Comparison of ENCODE assay signal across 9 mouse cellular contexts in the genomic region with DNA sequence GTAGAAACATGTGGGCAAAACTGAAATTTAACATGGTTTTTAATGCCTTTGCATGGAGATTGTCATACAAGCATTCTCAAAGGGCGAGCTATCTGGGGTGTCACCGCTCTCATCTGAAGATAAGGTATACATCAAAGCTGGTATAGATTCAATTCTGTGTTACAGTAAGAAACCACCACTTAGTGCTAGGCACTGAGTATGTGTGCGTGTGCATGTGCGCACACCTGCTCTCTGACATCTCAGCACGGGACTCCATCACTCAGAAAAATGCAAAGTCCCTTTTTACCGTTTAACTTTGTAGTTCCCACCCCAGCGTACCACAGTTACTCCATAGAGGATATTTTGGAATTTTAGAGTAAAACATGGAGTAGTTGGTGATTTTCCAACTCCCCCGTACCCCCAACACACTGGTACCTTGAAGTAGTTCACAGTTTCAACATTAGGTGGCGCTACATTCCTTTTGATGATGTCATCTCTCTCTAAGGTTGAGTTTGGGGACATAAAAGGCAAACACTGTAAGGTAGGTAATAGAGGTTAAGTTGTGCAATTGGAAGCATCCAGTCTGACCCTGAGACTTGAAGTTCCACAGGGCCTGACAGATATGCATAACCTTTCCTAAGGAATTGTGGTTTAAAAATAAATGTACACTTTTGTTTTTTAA.
DNase-seq lines count a peak whose midpoint lies in the region; ATAC-seq lines count a peak whose summit lies in the region.
"Had no signal": no experiment of that assay in that cellular context is flagged by ENCODE, and none has a peak within 500 bp of the region (broad histone marks: within the 10 kb centered on the region; RNA-seq: fewer than 3 reads in every experiment).

No protein-coding gene starts in this region.

- H3K4me3 ChIP-seq in intestine, embryonic 14.5 days (ENCODE audit: low read depth, low read length), result no peak overlapping the region
- no peak overlapping the region for H3K4me3 ChIP-seq in intestine, embryonic 16.5 days (ENCODE audit: low read length)
- H3K4me3 ChIP-seq in forebrain, embryonic 16.5 days (replicated peaks; ENCODE audit: low read length), result no peak overlapping the region
- H3K4me3 ChIP-seq: liver, embryonic 15.5 days had no signal

- H3K27me3 ChIP-seq in intestine, embryonic 14.5 days (replicated peaks; ENCODE audit: control insufficient read depth, insufficient read depth, low read length), result no peaks in the 10 kb centered on the region
- H3K27me3 ChIP-seq in intestine, embryonic 16.5 days (replicated peaks; ENCODE audit: control insufficient read depth, insufficient read depth, low read length), result no peaks in the 10 kb centered on the region
- no peaks in the 10 kb centered on the region for H3K27me3 ChIP-seq in forebrain, embryonic 16.5 days (replicated peaks; ENCODE audit: control insufficient read depth, insufficient read depth, low read length)
- H3K27me3 ChIP-seq: liver, embryonic 15.5 days had no signal

- H3K27ac ChIP-seq in intestine, embryonic 14.5 days (ENCODE audit: low read depth), result no peak overlapping the region
- H3K27ac ChIP-seq in intestine, embryonic 16.5 days (ENCODE audit: low read length), result no peak overlapping the region
- H3K27ac ChIP-seq in forebrain, embryonic 16.5 days (ENCODE audit: low read length), result no peak overlapping the region
- H3K27ac ChIP-seq: liver, embryonic 15.5 days had no signal

- DNase-seq in intestine, embryonic 14.5 days (ENCODE audit: low spot score), result no peak
- DNase-seq in T-cell, adult 2 months (ENCODE audit: low spot score), result peak; percentile 26
- DNase-seq in layer of hippocampus, postnatal 10 days (ENCODE audit: low spot score in 2 of 2), result peak; percentile 41 to 54
- peak; percentile 11 for DNase-seq in retina, adult 2 months (ENCODE audit: low read depth, low spot score)
- DNase-seq in gastrocnemius, postnatal 25 days, result no peak

- WGBS in intestine, embryonic 14.5 days, result 72% methylated on average over 9 of the region's 9 CpGs
- WGBS in intestine, embryonic 16.5 days, result 69% methylated on average over 9 of the region's 9 CpGs
- WGBS in forebrain, embryonic 16.5 days, result 70% methylated on average over 9 of the region's 9 CpGs

- H3K9ac ChIP-seq in intestine, embryonic 14.5 days (ENCODE audit: low read length), result no peak overlapping the region
- H3K9ac ChIP-seq in intestine, embryonic 16.5 days (ENCODE audit: low read depth, low read length), result no peak overlapping the region
- H3K9ac ChIP-seq in forebrain, embryonic 16.5 days (replicated peaks; ENCODE audit: low read depth, low read length), result no peak overlapping the region
- H3K9ac ChIP-seq: liver, embryonic 15.5 days had no signal

- no peaks in the 10 kb centered on the region for H3K9me3 ChIP-seq in intestine, embryonic 14.5 days (ENCODE audit: control insufficient read depth, low read length)
- H3K9me3 ChIP-seq in intestine, embryonic 16.5 days (ENCODE audit: control insufficient read depth, low read length), result no peaks in the 10 kb centered on the region
- H3K9me3 ChIP-seq in forebrain, embryonic 16.5 days (ENCODE audit: control insufficient read depth, low read length), result peaks cover 3% of the 10 kb centered on the region; the same call in 1 of the 2 replicates
- H3K9me3 ChIP-seq: liver, embryonic 15.5 days had no signal

- ATAC-seq in intestine, embryonic 14.5 days (replicated peaks; ENCODE audit: low FRiP score, low TSS enrichment, low read depth), result peak; percentile 43; the same call in 1 of the 2 replicates
- ATAC-seq in intestine, embryonic 16.5 days, result no peak
- peak; percentile 71 for ATAC-seq in CD4-positive, CD25-positive, alpha-beta regulatory T cell, adult 4 months
- peak; percentile 24; the same call in 1 of the 2 replicates for ATAC-seq in forebrain, embryonic 16.5 days

- H3K4me2 ChIP-seq in intestine, embryonic 14.5 days (ENCODE audit: low read length), result no peak overlapping the region
- H3K4me2 ChIP-seq in intestine, embryonic 16.5 days (ENCODE audit: low read depth, low read length), result no peak overlapping the region
- H3K4me2 ChIP-seq in forebrain, embryonic 16.5 days (ENCODE audit: low read length), result no peak overlapping the region
- H3K4me2 ChIP-seq: liver, embryonic 15.5 days had no signal

- no peaks in the 10 kb centered on the region for H3K36me3 ChIP-seq in intestine, embryonic 14.5 days (ENCODE audit: control insufficient read depth, insufficient read depth, low read length)
- no peaks in the 10 kb centered on the region for H3K36me3 ChIP-seq in intestine, embryonic 16.5 days (ENCODE audit: control insufficient read depth, insufficient read depth, low read length)
- H3K36me3 ChIP-seq in forebrain, embryonic 16.5 days (ENCODE audit: control insufficient read depth, insufficient read depth), result no peaks in the 10 kb centered on the region
- H3K36me3 ChIP-seq: liver, embryonic 15.5 days had no signal

- no peaks in the 10 kb centered on the region for H3K4me1 ChIP-seq in intestine, embryonic 14.5 days (replicated peaks; ENCODE audit: control insufficient read depth, insufficient read depth, low read length)
- no peaks in the 10 kb centered on the region for H3K4me1 ChIP-seq in intestine, embryonic 16.5 days (ENCODE audit: control insufficient read depth, insufficient read depth, low read length)
- peaks cover 14% of the 10 kb centered on the region for H3K4me1 ChIP-seq in forebrain, embryonic 16.5 days (replicated peaks; ENCODE audit: control insufficient read depth, insufficient read depth, low read length)

Comparison
In these comparisons a context has a peak if more than half of its experiments do, and no peak if none do; other contexts are left out.
1. DNase-seq: peak in T-cell, adult 2 months (single experiment), layer of hippocampus, postnatal 10 days (2 of 2) and retina, adult 2 months (single experiment); none in intestine, embryonic 14.5 days (single experiment) and gastrocnemius, postnatal 25 days (single experiment).